Mouse (Mus musculus) C2C12 (cell line): ENCODE data around the gene Kat6b. TPM values are rescaled to one million over a fixed set of nuclear protein-coding genes. Genes with fewer than 3 reads are reported as not detected.
"Not testable (repeated sequence)": the region's sequence is repeated elsewhere in the genome, so short reads cannot be mapped to it uniquely, and the experiment has no call there.

Experiments
- H3K27me3 ChIP-seq: one replicate; pipeline ENCODE4 v1.6.1; 2011; ENCODE audit not compliant: control insufficient read depth, insufficient read depth, insufficient read length
- H3K36me3 ChIP-seq: one replicate; pipeline ENCODE4 v1.6.1; 2011; ENCODE audit not compliant: control insufficient read depth, insufficient read depth
- H3K4me3 ChIP-seq: one replicate; pipeline ENCODE4 v1.5.1; 2011; ENCODE audit warnings: mild to moderate bottlenecking, control low read depth; ENCODE audit not compliant: poor library complexity, insufficient read depth, severe bottlenecking
- H3K79me2 ChIP-seq: one replicate; pipeline ENCODE4 v1.6.1; 2011; ENCODE audit not compliant: control insufficient read depth, insufficient read depth
- H3K79me3 ChIP-seq: one replicate; pipeline ENCODE4 v1.6.1; 2011; ENCODE audit warnings: low read depth, control low read depth
- H3ac ChIP-seq: one replicate; pipeline ENCODE3; 2011; ENCODE audit warnings: low read depth; ENCODE audit not compliant: control insufficient read depth, insufficient read length
- CEBPB ChIP-seq: IDR thresholded peaks from one replicate; pipeline ENCODE4 v1.6.1; 2011; ENCODE audit warnings: low read depth, mild to moderate bottlenecking, control low read depth, moderate library complexity
- CTCF ChIP-seq: IDR thresholded peaks from one replicate; pipeline ENCODE4 v1.5.1; 2011; ENCODE audit not compliant: control insufficient read depth, insufficient read depth, insufficient read length
- FOSL1 ChIP-seq: IDR thresholded peaks from one replicate; pipeline ENCODE4 v1.8.0; 2011; ENCODE audit warnings: mild to moderate bottlenecking, low read length; ENCODE audit not compliant: poor library complexity, insufficient read depth, severe bottlenecking
- MAX ChIP-seq: IDR thresholded peaks from one replicate; pipeline ENCODE4 v1.6.1; 2011; ENCODE audit warnings: mild to moderate bottlenecking, control low read depth
- MYOD1 ChIP-seq: IDR thresholded peaks from one replicate; pipeline ENCODE4 v1.6.1; 2011; ENCODE audit warnings: low read depth; ENCODE audit not compliant: control insufficient read depth, insufficient read length
- MYOG ChIP-seq: IDR thresholded peaks from one replicate; pipeline ENCODE4 v1.6.1; 2011; ENCODE audit not compliant: control insufficient read depth, insufficient read length; ENCODE audit errors: extremely low read depth
- USF1 ChIP-seq: IDR thresholded peaks from one replicate; pipeline ENCODE4 v1.6.1; 2011; ENCODE audit warnings: low read depth, mild to moderate bottlenecking, control low read depth, moderate library complexity
- polyA plus RNA-seq: library from polyadenylated mRNA; unstranded; fragments of >200 nt; fragmentation: generic; extraction: Trizol; gene quantifications from one replicate; pipeline ENCODE4 v1.2.1, GENCODE M21; 2012; ENCODE audit warnings: missing spikeins

The Kat6b gene
- polyA plus RNA-seq, 1 experiment = 2.7 TPM

- H3K36me3 ChIP-seq = peaks cover 12% of the 10 kb centered on the region
Measured at GRCm38 (mm10) chr14:21659155-21659554, 177.9 kb downstream of the Kat6b start.

GRCm38 (mm10) chr14:21659652-21660051, 178.4 kb downstream of the Kat6b start:
- TF ChIP-seq MYOD1 = no peak
- TF ChIP-seq CTCF = peak; percentile 80
- TF ChIP-seq MYOG = no peak
- H3K36me3 ChIP-seq = peaks cover 12% of the 10 kb centered on the region

More at GRCm38 (mm10) chr14:21659155-21659554, 177.9 kb downstream of the Kat6b start:
- no peaks in the 10 kb centered on the region for H3K79me3 ChIP-seq
- H3K4me3 ChIP-seq = no peak overlapping the region
- H3K27me3 ChIP-seq = no peaks in the 10 kb centered on the region
- H3ac ChIP-seq = no peak overlapping the region
- peak; percentile 41 for TF ChIP-seq MYOD1
- TF ChIP-seq USF1 = no peak
- H3K79me2 ChIP-seq = no peaks in the 10 kb centered on the region

GRCm38 (mm10) chr14:21662465-21663142, 181.4 kb downstream of the Kat6b start:
- no peak overlapping the region for H3K4me3 ChIP-seq
- TF ChIP-seq MYOG (no peak), MYOD1 (no peak), FOSL1 (no peak), USF1 (peak; percentile 29)
- no peaks in the 10 kb centered on the region for H3K27me3 ChIP-seq
- no peaks in the 10 kb centered on the region for H3K79me2 ChIP-seq
- no peaks in the 10 kb centered on the region for H3K79me3 ChIP-seq
- no peak overlapping the region for H3ac ChIP-seq
- peaks cover 12% of the 10 kb centered on the region for H3K36me3 ChIP-seq

More at GRCm38 (mm10) chr14:21659652-21660051, 178.4 kb downstream of the Kat6b start:
- no peaks in the 10 kb centered on the region for H3K79me3 ChIP-seq
- H3ac ChIP-seq = no peak overlapping the region
- H3K79me2 ChIP-seq = no peaks in the 10 kb centered on the region
- no peaks in the 10 kb centered on the region for H3K27me3 ChIP-seq
- H3K4me3 ChIP-seq = no peak overlapping the region

GRCm38 (mm10) chr14:21669218-21669617, 188.0 kb downstream of the Kat6b start:
- Histone ChIP-seq H3K79me3 (no peaks in the 10 kb centered on the region), H3K27me3 (no peaks in the 10 kb centered on the region), H3K4me3 (no peak overlapping the region), H3ac (no peak overlapping the region), H3K79me2 (no peaks in the 10 kb centered on the region), H3K36me3 (peaks cover 13% of the 10 kb centered on the region)
- TF ChIP-seq FOSL1 (no peak), CEBPB (no peak), CTCF (no peak), MYOD1 (no peak), MYOG (no peak), USF1 (no peak), MAX (no peak)

GRCm38 (mm10) chr14:21669633-21670421, 188.6 kb downstream of the Kat6b start:
- H3K79me3 ChIP-seq = no peaks in the 10 kb centered on the region
- H3K27me3 ChIP-seq = no peaks in the 10 kb centered on the region
- H3ac ChIP-seq = no peak overlapping the region
- no peak overlapping the region for H3K4me3 ChIP-seq
- TF ChIP-seq CEBPB = no peak
- TF ChIP-seq MYOD1 = peak; percentile 72
- H3K36me3 ChIP-seq = peaks cover 13% of the 10 kb centered on the region
- no peaks in the 10 kb centered on the region for H3K79me2 ChIP-seq

- not testable (repeated sequence) for H3K27me3 ChIP-seq, H3K79me3 ChIP-seq, H3K4me3 ChIP-seq, H3ac ChIP-seq, H3K79me2 ChIP-seq
- peaks cover 13% of the 10 kb centered on the region for H3K36me3 ChIP-seq
Measured at GRCm38 (mm10) chr14:21670422-21671006, 189.3 kb downstream of the Kat6b start.
